Mouse (Mus musculus): ENCODE measurements around the gene Atmin.

- TF ChIP-seq GATA1 (IDR thresholded peaks at IDR 0.05; ENCODE audit: borderline replicate concordance, low read length) (no peak), FLI1 (IDR thresholded peaks at IDR 0.05; ENCODE audit: low read length) (no peak)
Measured at GRCm38 (mm10) chr8:116905836-116906235, 37.4 kb upstream of the Atmin start.

Data from megakaryocyte, embryonic 14.5 days (primary cell).